ENCODE assay signal across 9 mouse cellular contexts in genomic region chr19:23757011-23757410, GRCm38 (mm10). TPM values are rescaled to one million over a fixed set of nuclear protein-coding genes. Genes with fewer than 3 reads are reported as not detected.
DNase-seq lines count a peak whose midpoint lies in the region; ATAC-seq and TF ChIP-seq lines count a peak whose summit lies in the region.
"Had no signal": no experiment of that assay in that cellular context is flagged by ENCODE, and none has a peak within 500 bp of the region (broad histone marks: within the 10 kb centered on the region; RNA-seq: fewer than 3 reads in every experiment).

No protein-coding gene starts in this region.

- no peaks in the 10 kb centered on the region for H3K9me3 ChIP-seq in intestine, embryonic 14.5 days (ENCODE audit: control insufficient read depth, low read length)
- H3K9me3 ChIP-seq in intestine, postnatal 0 days (ENCODE audit: control insufficient read depth), result no peaks in the 10 kb centered on the region
- H3K9me3 ChIP-seq in ES-E14 (ENCODE audit: control insufficient read depth, insufficient read depth, low read depth, low read length), result no peaks in the 10 kb centered on the region
- H3K9me3 ChIP-seq in embryonic facial prominence, embryonic 15.5 days (replicated peaks), result no peaks in the 10 kb centered on the region
- H3K9me3 ChIP-seq in hindbrain, embryonic 13.5 days, result no peaks in the 10 kb centered on the region

- H3K4me1 ChIP-seq in intestine, embryonic 14.5 days (replicated peaks; ENCODE audit: control insufficient read depth, insufficient read depth, low read length), result no peaks in the 10 kb centered on the region
- H3K4me1 ChIP-seq in intestine, postnatal 0 days (replicated peaks; ENCODE audit: control insufficient read depth, insufficient read depth, low read length), result no peaks in the 10 kb centered on the region
- H3K4me1 ChIP-seq in ES-E14 (ENCODE audit: control insufficient read depth in 2 of 2, insufficient read depth in 2 of 2, low read length in 2 of 2, poor library complexity in 1 of 2), result peaks cover 2% of the 10 kb centered on the region in 2 experiments; a peak in 1 of 4 replicates
- peaks cover 4% of the 10 kb centered on the region; the same call in 1 of the 2 replicates for H3K4me1 ChIP-seq in embryonic facial prominence, embryonic 15.5 days
- peaks cover 22% of the 10 kb centered on the region for H3K4me1 ChIP-seq in hindbrain, embryonic 13.5 days (replicated peaks)

- peaks cover 22% of the 10 kb centered on the region for H3K27me3 ChIP-seq in intestine, embryonic 14.5 days (replicated peaks; ENCODE audit: control insufficient read depth, insufficient read depth, low read length)
- peaks cover 16% of the 10 kb centered on the region; the same call in 1 of the 2 replicates for H3K27me3 ChIP-seq in intestine, postnatal 0 days (replicated peaks; ENCODE audit: control insufficient read depth, insufficient read depth, low read length)
- H3K27me3 ChIP-seq in embryonic facial prominence, embryonic 15.5 days, result peaks cover 13% of the 10 kb centered on the region
- H3K27me3 ChIP-seq in hindbrain, embryonic 13.5 days, result no peaks in the 10 kb centered on the region
- H3K27me3 ChIP-seq: neural tube, embryonic 12.5 days had no signal

- 9% methylated on average over 7 of the region's 7 CpGs for WGBS in intestine, embryonic 14.5 days
- WGBS in intestine, postnatal 0 days, result 12% methylated on average over 7 of the region's 7 CpGs
- WGBS in embryonic facial prominence, embryonic 15.5 days, result 10% methylated on average over 7 of the region's 7 CpGs
- WGBS in hindbrain, embryonic 13.5 days, result 23% methylated on average over 7 of the region's 7 CpGs

- DNase-seq in intestine, embryonic 14.5 days (ENCODE audit: low spot score), result no peak
- peak; percentile 35 for DNase-seq in ES-E14 (ENCODE audit: low read depth, low spot score)
- no peak for DNase-seq in spleen, adult 12 weeks (ENCODE audit: low spot score)
- DNase-seq in urinary bladder, postnatal 25 days (ENCODE audit: low spot score), result no peak

- H3K4me2 ChIP-seq in intestine, embryonic 14.5 days (ENCODE audit: low read length), result peak overlapping the region; percentile 18; the same call in 1 of the 2 replicates
- no peak overlapping the region for H3K4me2 ChIP-seq in intestine, postnatal 0 days (replicated peaks; ENCODE audit: low read depth)
- H3K4me2 ChIP-seq in embryonic facial prominence, embryonic 15.5 days (replicated peaks), result peak overlapping the region; percentile 30; the same call in 1 of the 2 replicates
- no peak overlapping the region for H3K4me2 ChIP-seq in hindbrain, embryonic 13.5 days

- no peak overlapping the region for H3K4me3 ChIP-seq in intestine, embryonic 14.5 days (ENCODE audit: low read depth, low read length)
- H3K4me3 ChIP-seq in intestine, postnatal 0 days (ENCODE audit: low read depth, low read length), result no peak overlapping the region
- H3K4me3 ChIP-seq in ES-E14 (ENCODE audit: insufficient read depth in 1 of 2, low read depth in 1 of 2, low read length in 2 of 2, poor library complexity in 1 of 2, severe bottlenecking in 1 of 2), result no peak overlapping the region
- no peak overlapping the region for H3K4me3 ChIP-seq in embryonic facial prominence, embryonic 15.5 days (replicated peaks)
- H3K4me3 ChIP-seq in hindbrain, embryonic 13.5 days, result no peak overlapping the region
- H3K4me3 ChIP-seq: neural tube, embryonic 12.5 days had no signal

- no peaks in the 10 kb centered on the region for H3K36me3 ChIP-seq in intestine, embryonic 14.5 days (ENCODE audit: control insufficient read depth, insufficient read depth, low read length)
- no peaks in the 10 kb centered on the region for H3K36me3 ChIP-seq in intestine, postnatal 0 days (ENCODE audit: control insufficient read depth, insufficient read depth)
- H3K36me3 ChIP-seq in ES-E14 (ENCODE audit: control insufficient read depth, insufficient read depth, low read length, poor library complexity, severe bottlenecking), result no peaks in the 10 kb centered on the region
- H3K36me3 ChIP-seq in embryonic facial prominence, embryonic 15.5 days, result no peaks in the 10 kb centered on the region
- no peaks in the 10 kb centered on the region for H3K36me3 ChIP-seq in hindbrain, embryonic 13.5 days
- H3K36me3 ChIP-seq: neural tube, embryonic 12.5 days had no signal

- no peak for ATAC-seq in intestine, embryonic 14.5 days (replicated peaks; ENCODE audit: low FRiP score, low TSS enrichment, low read depth)
- ATAC-seq in intestine, postnatal 0 days, result no peak
- no peak for ATAC-seq in embryonic facial prominence, embryonic 15.5 days (ENCODE audit: insufficient number of reproducible peaks, low FRiP score, low TSS enrichment, low read depth)
- no peak for ATAC-seq in hindbrain, embryonic 13.5 days (ENCODE audit: low FRiP score)
- no peak for ATAC-seq in erythroid progenitor cell, adult 5-6 weeks (replicated peaks; ENCODE audit: low FRiP score, poor library complexity, severe bottlenecking)

- H3K9ac ChIP-seq in intestine, embryonic 14.5 days (ENCODE audit: low read length), result no peak overlapping the region
- no peak overlapping the region for H3K9ac ChIP-seq in intestine, postnatal 0 days (ENCODE audit: low read depth, low read length)
- no peak overlapping the region for H3K9ac ChIP-seq in ES-E14 (ENCODE audit: insufficient read depth, low read depth, low read length, poor library complexity, severe bottlenecking)
- H3K9ac ChIP-seq in embryonic facial prominence, embryonic 15.5 days, result no peak overlapping the region
- no peak overlapping the region for H3K9ac ChIP-seq in hindbrain, embryonic 13.5 days
- H3K9ac ChIP-seq: neural tube, embryonic 12.5 days had no signal

- no peak overlapping the region for H3K27ac ChIP-seq in intestine, embryonic 14.5 days (ENCODE audit: low read depth)
- H3K27ac ChIP-seq in intestine, postnatal 0 days (ENCODE audit: low read depth, low read length), result no peak overlapping the region
- H3K27ac ChIP-seq in ES-E14 (ENCODE audit: insufficient read depth, low read depth, low read length, poor library complexity, severe bottlenecking), result no peak overlapping the region
- H3K27ac ChIP-seq in embryonic facial prominence, embryonic 15.5 days (replicated peaks), result no peak overlapping the region
- H3K27ac ChIP-seq in hindbrain, embryonic 13.5 days, result peak overlapping the region; percentile 20; the same call in 1 of the 2 replicates
- H3K27ac ChIP-seq: neural tube, embryonic 12.5 days had no signal

- TF ChIP-seq CTCF in intestine, postnatal 0 days (IDR thresholded peaks at IDR 0.05; ENCODE audit: low read depth), result no peak

- in situ Hi-C loops in ES-E14 (cut with MboI; ENCODE audit: low sequenced_read_pairs in 2 of 2, unreplicated experiment in 2 of 2), result no loop called here

TF ChIP-seq in ES-E14, 5 proteins besides CTCF, POLR2A, EP300 and RAD21:
- no peak for TF ChIP-seq HCFC1 (IDR thresholded peaks at IDR 0.05; ENCODE audit: borderline replicate concordance, insufficient read depth, low read length)
- no peak for TF ChIP-seq CHD2 (IDR thresholded peaks at IDR 0.05; ENCODE audit: low read depth, low read length)
- TF ChIP-seq ZNF384 (IDR thresholded peaks at IDR 0.05; ENCODE audit: low read depth, low read length), result no peak
- no peak for TF ChIP-seq MAFK (IDR thresholded peaks at IDR 0.05; ENCODE audit: insufficient read depth, low read depth, low read length)
- TF ChIP-seq ZC3H11A (IDR thresholded peaks at IDR 0.05; ENCODE audit: borderline replicate concordance, low read depth, low read length), result no peak
TF ChIP-seq in ES-E14: peak in this region for 0.

RNA-seq across cellular contexts. Expression of gene Apba1, which starts 1.7 kb away (rescaled TPM):
- polyA plus RNA-seq in intestine, embryonic 14.5 days (2014; fragmentation: Nextera tagmentation; extraction: Ambion mirVana), result 0.77 and 0.89 TPM in 2 replicates
- polyA plus RNA-seq in intestine, postnatal 0 days (2015; fragmentation: Nextera tagmentation; extraction: Ambion mirVana), result 0.51 and 0.57 TPM in 2 replicates
- total RNA-seq in ES-E14 (2012; rRNA removed), result 0.16 and 0.22 TPM in 2 replicates
- polyA plus RNA-seq in embryonic facial prominence, embryonic 15.5 days (2015; fragmentation: Nextera tagmentation; extraction: Ambion mirVana), result 1.3 and 1.4 TPM in 2 replicates
- 7.3 and 7.7 TPM in 2 replicates for polyA plus RNA-seq in hindbrain, embryonic 13.5 days (2015; fragmentation: Nextera tagmentation; extraction: Ambion mirVana)
- 1.1 and 1.7 TPM in 2 replicates for total RNA-seq in erythroid progenitor cell, adult 5-6 weeks (2015; ENCODE audit: low replicate concordance)
- 0.90 and 2.3 TPM in 2 replicates for total RNA-seq in erythroid progenitor cell, adult 5-6 weeks (2017; ENCODE audit: low replicate concordance)

Comparison
In these comparisons a context has a peak if more than half of its experiments do, and no peak if none do; other contexts are left out.
1. H3K4me2 ChIP-seq: peak in intestine, embryonic 14.5 days (single experiment) and embryonic facial prominence, embryonic 15.5 days (single experiment); none in intestine, postnatal 0 days (single experiment) and hindbrain, embryonic 13.5 days (single experiment).